Mouse (Mus musculus) MEL (cell line): ENCODE results near the gene Edar. TPM values are rescaled to one million over a fixed set of nuclear protein-coding genes. Genes with fewer than 3 reads are reported as not detected.

Experiments used
- DNase-seq: peaks from one replicate; pipeline ENCODE4 v3.0.0; 2011; ENCODE audit warnings: low read depth, low spot score
- H3K27ac ChIP-seq: 2 replicates; pipeline ENCODE4 v1.5.1; 2012; ENCODE audit warnings: low read depth, mild to moderate bottlenecking, control low read depth, low read length, moderate library complexity; ENCODE audit not compliant: control insufficient read depth
- H3K27me3 ChIP-seq, 2 experiments: fragments of 150-350 bp in 1 of 2; sonication (generic) in 1 of 2; 2 replicates each; pipeline ENCODE4 v1.6.1; 2012; ENCODE audit warnings: low read length in 2 of 2, mild to moderate bottlenecking in 2 of 2, improper control_type of control experiment in 1 of 2, moderate library complexity in 1 of 2; ENCODE audit not compliant: insufficient read depth in 2 of 2, control insufficient read depth in 1 of 2
- H3K36me3 ChIP-seq, 2 experiments: 2 replicates each; pipeline ENCODE4 v1.6.1; 2012 to 2014; ENCODE audit warnings: low read length in 2 of 2, improper control_type of control experiment in 1 of 2, inconsistent platforms in 1 of 2, mild to moderate bottlenecking in 1 of 2; ENCODE audit not compliant: insufficient read depth in 2 of 2, control insufficient read depth in 1 of 2
- H3K4me1 ChIP-seq, 2 experiments: fragments of 150-350 bp in 1 of 2; sonication (generic) in 1 of 2; 2 replicates each; pipeline ENCODE4 v1.6.1; 2012; ENCODE audit warnings: low read length in 2 of 2, improper control_type of control experiment in 1 of 2, mild to moderate bottlenecking in 1 of 2; ENCODE audit not compliant: insufficient read depth in 2 of 2, control insufficient read depth in 1 of 2
- H3K4me3 ChIP-seq, 2 experiments: fragments of 150-350 bp in 1 of 2; sonication (generic) in 1 of 2; 2 replicates each; pipeline ENCODE4 v1.5.1; 2012; ENCODE audit warnings: low read depth in 2 of 2, low read length in 2 of 2, mild to moderate bottlenecking in 2 of 2, moderate library complexity in 2 of 2, control low read depth in 1 of 2, improper control_type of control experiment in 1 of 2; ENCODE audit not compliant: control insufficient read depth in 1 of 2, insufficient read depth in 1 of 2
- H3K79me2 ChIP-seq: 2 replicates; pipeline ENCODE4 v1.6.1; 2012; ENCODE audit warnings: mild to moderate bottlenecking, low read length, moderate library complexity; ENCODE audit not compliant: control insufficient read depth, poor library complexity, insufficient read depth
- H3K9ac ChIP-seq: 2 replicates; pipeline ENCODE4 v1.6.1; 2012; ENCODE audit warnings: low read depth, mild to moderate bottlenecking, control low read depth, low read length, moderate library complexity; ENCODE audit not compliant: control insufficient read depth, poor library complexity, severe bottlenecking
- H3K9me3 ChIP-seq: fragments of 150-350 bp; sonication (generic); replicated peaks from 2 replicates; pipeline ENCODE4 v1.6.1; 2012; ENCODE audit warnings: mild to moderate bottlenecking, low read length, improper control_type of control experiment, moderate library complexity; ENCODE audit not compliant: insufficient read depth
- CHD1 ChIP-seq: IDR thresholded peaks from 2 replicates; pipeline ENCODE4 v1.6.1; 2012; ENCODE audit warnings: low read depth, mild to moderate bottlenecking, inconsistent platforms, low read length, improper control_type of control experiment
- CHD2 ChIP-seq: IDR thresholded peaks from 2 replicates; pipeline ENCODE4 v1.6.1; 2011; ENCODE audit warnings: low read length, improper control_type of control experiment
- E2F4 ChIP-seq: IDR thresholded peaks from 2 replicates; pipeline ENCODE4 v1.6.1; 2011; ENCODE audit warnings: low read depth, low read length, improper control_type of control experiment, borderline replicate concordance
- ELF1 ChIP-seq: IDR thresholded peaks from 2 replicates; pipeline ENCODE4 v1.6.1; 2014; ENCODE audit warnings: low read depth, mild to moderate bottlenecking, inconsistent platforms, low read length, improper control_type of control experiment, moderate library complexity
- JUND ChIP-seq: IDR thresholded peaks from 2 replicates; pipeline ENCODE4 v1.6.1; 2011; ENCODE audit warnings: low read depth, mild to moderate bottlenecking, improper control_type of control experiment, low read length
- MAX ChIP-seq: IDR thresholded peaks from 2 replicates; pipeline ENCODE4 v1.6.1; 2011; ENCODE audit warnings: low read length, improper control_type of control experiment
- MAZ ChIP-seq: IDR thresholded peaks from 2 replicates; pipeline ENCODE4 v1.6.1; 2012; ENCODE audit warnings: low read depth, mild to moderate bottlenecking, inconsistent platforms, low read length, improper control_type of control experiment
- MEF2A ChIP-seq: IDR thresholded peaks from 2 replicates; pipeline ENCODE4 v1.6.1; 2014; ENCODE audit warnings: low read depth, mild to moderate bottlenecking, inconsistent platforms, low read length, improper control_type of control experiment; ENCODE audit not compliant: poor library complexity, insufficient replicate concordance, severe bottlenecking; ENCODE audit errors: extremely low read depth
- MYC ChIP-seq: IDR thresholded peaks from 2 replicates; pipeline ENCODE4 v1.6.1; 2011; ENCODE audit warnings: low read depth, mild to moderate bottlenecking, low read length, improper control_type of control experiment, moderate library complexity
- NELFE ChIP-seq: IDR thresholded peaks from 2 replicates; pipeline ENCODE4 v1.6.1; 2011; ENCODE audit warnings: low read depth, low read length, improper control_type of control experiment
- NRF1 ChIP-seq: IDR thresholded peaks from 2 replicates; pipeline ENCODE4 v1.6.1; 2014; ENCODE audit warnings: low read depth, mild to moderate bottlenecking, inconsistent platforms, low read length, improper control_type of control experiment, moderate library complexity; ENCODE audit not compliant: poor library complexity, insufficient read depth, severe bottlenecking
- POLR2A ChIP-seq, 2 experiments: IDR thresholded peaks; 2 replicates each; pipeline ENCODE4 v1.6.1; 2011 to 2012; ENCODE audit warnings: low read length in 2 of 2, mild to moderate bottlenecking in 2 of 2, control low read depth in 1 of 2, improper control_type of control experiment in 1 of 2, low read depth in 1 of 2, moderate library complexity in 1 of 2; ENCODE audit not compliant: control insufficient read depth in 1 of 2, insufficient read depth in 1 of 2, poor library complexity in 1 of 2
- POLR2AphosphoS2 ChIP-seq: IDR thresholded peaks from 2 replicates; pipeline ENCODE4 v1.6.1; 2011; ENCODE audit warnings: low read length, improper control_type of control experiment
- POLR2AphosphoS5 ChIP-seq: IDR thresholded peaks from 2 replicates; pipeline ENCODE4 v1.6.1; 2012; ENCODE audit warnings: low read depth, borderline replicate concordance, mild to moderate bottlenecking, inconsistent platforms, low read length, moderate library complexity, mixed read lengths
- RCOR1 ChIP-seq: IDR thresholded peaks from 2 replicates; pipeline ENCODE4 v1.6.1; 2012; ENCODE audit warnings: low read depth, mild to moderate bottlenecking, inconsistent platforms, low read length, improper control_type of control experiment
- SIN3A ChIP-seq: IDR thresholded peaks from 2 replicates; pipeline ENCODE4 v1.6.1; 2012; ENCODE audit warnings: low read length, improper control_type of control experiment, inconsistent platforms
- SMC3 ChIP-seq: IDR thresholded peaks from 2 replicates; pipeline ENCODE4 v1.6.1; 2011; ENCODE audit warnings: low read depth, low read length, improper control_type of control experiment
- TAL1 ChIP-seq: IDR thresholded peaks from 2 replicates; pipeline ENCODE4 v1.6.1; 2012; ENCODE audit warnings: mild to moderate bottlenecking, inconsistent platforms, low read length, moderate library complexity, mixed read lengths
- TBP ChIP-seq: IDR thresholded peaks from 2 replicates; pipeline ENCODE4 v1.8.0; 2011; ENCODE audit warnings: low read depth, low read length, improper control_type of control experiment
- USF1 ChIP-seq: IDR thresholded peaks from 2 replicates; pipeline ENCODE4 v1.6.1; 2014; ENCODE audit warnings: low read depth, mild to moderate bottlenecking, inconsistent platforms, low read length, improper control_type of control experiment, moderate library complexity
- ZC3H11A ChIP-seq: IDR thresholded peaks from 2 replicates; pipeline ENCODE4 v1.6.1; 2012; ENCODE audit warnings: low read depth, mild to moderate bottlenecking, inconsistent platforms, low read length, improper control_type of control experiment
- ZKSCAN1 ChIP-seq: IDR thresholded peaks from 2 replicates; pipeline ENCODE4 v1.6.1; 2012; ENCODE audit warnings: low read depth, mild to moderate bottlenecking, inconsistent platforms, low read length, improper control_type of control experiment, moderate library complexity
- ZMIZ1 ChIP-seq: IDR thresholded peaks from 2 replicates; pipeline ENCODE4 v1.6.1; 2012; ENCODE audit warnings: low read depth, mild to moderate bottlenecking, inconsistent platforms, low read length, improper control_type of control experiment, moderate library complexity
- ZNF384 ChIP-seq: IDR thresholded peaks from 2 replicates; pipeline ENCODE4 v1.6.1; 2012; ENCODE audit warnings: low read depth, mild to moderate bottlenecking, inconsistent platforms, low read length, improper control_type of control experiment
- polyA plus RNA-seq, 2 experiments: library from polyadenylated mRNA; stranded (reverse) in 1 of 2; unstranded in 1 of 2; fragments of >175 nt in 1 of 2; fragments of >200 nt in 1 of 2; gene quantifications; 2 replicates each; pipeline versions ENCODE4 v1.2.1 to v1.2.4; 2012; ENCODE audit warnings: low replicate concordance in 2 of 2, low read depth in 1 of 2; ENCODE audit not compliant: insufficient read length in 2 of 2, insufficient read depth in 1 of 2, missing spikeins in 1 of 2
- total RNA-seq: library from RNA; depleted of rRNA; stranded (reverse); fragments of 300-350 nt; gene quantifications from 2 replicates; pipeline ENCODE4 v1.2.3, GENCODE M21; 2012

The Edar gene
- total and polyA plus RNA-seq, 3 experiments = not detected

DNA sequence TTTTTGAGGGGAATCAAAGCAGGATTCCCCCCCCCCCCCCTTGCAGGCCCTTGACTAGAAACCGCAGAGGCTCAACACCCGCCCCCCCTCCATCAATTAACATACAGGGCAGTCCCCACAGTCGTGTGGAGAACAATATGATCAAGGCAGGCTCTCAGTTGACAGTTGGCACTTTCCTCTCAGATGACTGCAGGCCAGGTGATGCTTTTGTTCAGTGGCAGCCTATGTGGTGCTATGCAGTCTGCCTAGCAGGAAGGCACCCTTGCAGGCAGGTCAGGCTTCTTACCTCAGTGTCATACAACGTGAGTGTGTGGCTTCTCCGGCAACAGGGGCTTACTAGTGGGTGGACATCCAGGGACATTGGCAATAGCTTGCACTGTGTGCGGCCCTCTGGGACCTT, 25.1 kb upstream of the Edar start:
- H3K9ac ChIP-seq = no peak overlapping the region
- H3K79me2 ChIP-seq = no peaks in the 10 kb centered on the region
- H3K27ac ChIP-seq = no peak overlapping the region
- H3K4me1 ChIP-seq = no peaks in the 10 kb centered on the region
- no peaks in the 10 kb centered on the region for H3K27me3 ChIP-seq
- H3K36me3 ChIP-seq = no peaks in the 10 kb centered on the region
- no peak overlapping the region for H3K4me3 ChIP-seq
- no peak for DNase-seq
- no peak for TF ChIP-seq TBP
- no peak for TF ChIP-seq CHD1
- no peak for TF ChIP-seq RCOR1
- no peak for TF ChIP-seq ELF1
- TF ChIP-seq USF1 = no peak
- no peak for TF ChIP-seq MYC
- TF ChIP-seq POLR2AphosphoS5 = no peak
- TF ChIP-seq NRF1 = no peak
- TF ChIP-seq SIN3A = no peak
- no peak for TF ChIP-seq ZNF384
- TF ChIP-seq ZMIZ1 = no peak
- no peak for TF ChIP-seq POLR2AphosphoS2
- no peak for TF ChIP-seq ZC3H11A
- TF ChIP-seq SMC3 = no peak
- TF ChIP-seq TAL1 = no peak
- no peak for TF ChIP-seq MAZ
- TF ChIP-seq, all 39 proteins: peak for 0
- H3K9me3 ChIP-seq = no peaks in the 10 kb centered on the region

GRCm38 (mm10) chr10:58700160-58700559, 24.7 kb upstream of the Edar start:
- no peaks in the 10 kb centered on the region for H3K4me1 ChIP-seq
- no peak overlapping the region for H3K4me3 ChIP-seq
- no peaks in the 10 kb centered on the region for H3K79me2 ChIP-seq
- H3K36me3 ChIP-seq = no peaks in the 10 kb centered on the region
- no peak overlapping the region for H3K27ac ChIP-seq
- H3K9me3 ChIP-seq = no peaks in the 10 kb centered on the region
- DNase-seq = no peak
- H3K27me3 ChIP-seq = no peaks in the 10 kb centered on the region
- TF ChIP-seq MAX (no peak), ZMIZ1 (no peak), MEF2A (no peak), SIN3A (no peak), POLR2A (IDR thresholded peaks at IDR 0.05; ENCODE audit: control insufficient read depth in 1 of 2, insufficient read depth in 1 of 2, low read depth in 1 of 2, low read length in 2 of 2, poor library complexity in 1 of 2) (no peak), MYC (no peak), USF1 (no peak), JUND (no peak), ZKSCAN1 (no peak), NELFE (no peak), ZC3H11A (no peak), E2F4 (no peak), ZNF384 (no peak), MAZ (no peak), CHD2 (no peak)
- TF ChIP-seq, all 39 proteins: peak for 0
- H3K9ac ChIP-seq = no peak overlapping the region
